Mouse (Mus musculus) MEL (cell line): ENCODE results near the gene Ace3.

Experiments used
- CHD2 ChIP-seq: IDR thresholded peaks from 2 replicates; pipeline ENCODE4 v1.6.1; 2011; ENCODE audit warnings: low read length, improper control_type of control experiment
- CTCF ChIP-seq, 3 experiments: IDR thresholded peaks in 2 of 3; conservative IDR thresholded peaks in 1 of 3; 2 replicates each; pipeline ENCODE4 v1.5.1; 2011 to 2012; ENCODE audit warnings: low read length in 3 of 3, low read depth in 2 of 3, mild to moderate bottlenecking in 2 of 3, improper control_type of control experiment in 1 of 3, inconsistent platforms in 1 of 3, mixed read lengths in 1 of 3, moderate library complexity in 1 of 3; ENCODE audit not compliant: control insufficient read depth in 1 of 3, insufficient read depth in 1 of 3, poor library complexity in 1 of 3, severe bottlenecking in 1 of 3
- GABPA ChIP-seq: IDR thresholded peaks from 2 replicates; pipeline ENCODE4 v1.6.1; 2012; ENCODE audit warnings: low read depth, mild to moderate bottlenecking, inconsistent platforms, low read length, improper control_type of control experiment, moderate library complexity
- GATA1 ChIP-seq: IDR thresholded peaks from 2 replicates; pipeline ENCODE4 v1.6.1; 2011; ENCODE audit warnings: low read depth, low read length, improper control_type of control experiment
- MAX ChIP-seq: IDR thresholded peaks from 2 replicates; pipeline ENCODE4 v1.6.1; 2011; ENCODE audit warnings: low read length, improper control_type of control experiment
- POLR2A ChIP-seq, 2 experiments: IDR thresholded peaks; 2 replicates each; pipeline ENCODE4 v1.6.1; 2011 to 2012; ENCODE audit warnings: low read length in 2 of 2, mild to moderate bottlenecking in 2 of 2, control low read depth in 1 of 2, improper control_type of control experiment in 1 of 2, low read depth in 1 of 2, moderate library complexity in 1 of 2; ENCODE audit not compliant: control insufficient read depth in 1 of 2, insufficient read depth in 1 of 2, poor library complexity in 1 of 2
- SIN3A ChIP-seq: IDR thresholded peaks from 2 replicates; pipeline ENCODE4 v1.6.1; 2012; ENCODE audit warnings: low read length, improper control_type of control experiment, inconsistent platforms
- ZC3H11A ChIP-seq: IDR thresholded peaks from 2 replicates; pipeline ENCODE4 v1.6.1; 2012; ENCODE audit warnings: low read depth, mild to moderate bottlenecking, inconsistent platforms, low read length, improper control_type of control experiment

GRCm38 (mm10) chr11:106034986-106035385 is 40.5 kb downstream of the Ace3 start:
- TF ChIP-seq POLR2A (IDR thresholded peaks at IDR 0.05; ENCODE audit: control insufficient read depth in 1 of 2, insufficient read depth in 1 of 2, low read depth in 1 of 2, low read length in 2 of 2, poor library complexity in 1 of 2) (no peak; a peak in 1 of 4 replicates), ZC3H11A (no peak), GABPA (no peak), SIN3A (peak; percentile 79), GATA1 (peak; percentile 93), MAX (peak; percentile 78), CTCF (IDR thresholded peaks at IDR 0.05 in 2 of 3, conservative IDR thresholded peaks at IDR 0.05 in 1 of 3; ENCODE audit: control insufficient read depth in 1 of 3, insufficient read depth in 1 of 3, low read depth in 2 of 3, low read length in 3 of 3, poor library complexity in 1 of 3, severe bottlenecking in 1 of 3) (no peak), CHD2 (no peak)
